Mouse (Mus musculus): ENCODE measurements around the gene Gdpd1.

DNA sequence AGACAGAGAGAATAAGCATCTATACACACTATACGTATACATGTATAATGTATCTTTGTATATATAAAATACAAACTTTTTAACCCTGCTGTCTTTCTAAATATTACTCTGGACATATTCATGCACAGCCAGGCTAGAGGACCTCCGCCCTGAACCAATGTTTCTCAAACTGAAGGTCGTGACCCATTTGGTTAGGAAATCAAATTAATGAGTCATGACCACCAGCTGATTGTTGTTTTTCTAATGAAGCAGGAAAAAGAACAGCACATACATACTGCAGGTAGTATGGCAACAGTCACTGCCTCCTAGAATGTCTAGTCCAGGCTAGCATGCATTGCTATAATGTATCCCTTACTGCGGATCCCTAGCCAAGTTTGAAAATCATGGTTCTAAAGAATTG is 82.6 kb downstream of the Gdpd1 start:
- TF ChIP-seq CTCF (IDR thresholded peaks at IDR 0.05; ENCODE audit: low read depth), result no peak
- TF ChIP-seq EP300 (IDR thresholded peaks at IDR 0.05; ENCODE audit: low read depth), result no peak
